Mouse (Mus musculus) midbrain, postnatal 0 days (tissue): ENCODE results near the gene Pitx1. TPM values are rescaled to one million over a fixed set of nuclear protein-coding genes. Genes with fewer than 3 reads are reported as not detected.

Experiments
- ATAC-seq: fragments of 200-750 bp; cut with Nextera tagmentation; 2 replicates; pipeline ENCODE4 v1.8.0; 2017; ENCODE audit warnings: moderate number of reproducible peaks, mild to moderate bottlenecking, moderate TSS enrichment, moderate library complexity; ENCODE audit not compliant: low FRiP score
- DNase-seq: peaks from one replicate; pipeline ENCODE4 v3.0.0-alpha.2; 2015; ENCODE audit warnings: low spot score
- H3K27ac ChIP-seq: fragments of 300-500 bp; sonication (generic); 2 replicates; pipeline ENCODE4 v1.5.1; 2014; ENCODE audit warnings: low read depth, mild to moderate bottlenecking, low read length, mixed read lengths
- H3K27me3 ChIP-seq: fragments of 300-500 bp; sonication (generic); 2 replicates; pipeline ENCODE4 v1.6.1; 2014; ENCODE audit warnings: low read length, control low read depth, mixed read lengths; ENCODE audit not compliant: insufficient read depth
- H3K36me3 ChIP-seq: fragments of 300-500 bp; sonication (generic); 2 replicates; pipeline ENCODE4 v1.6.1; 2014; ENCODE audit warnings: low read length, control low read depth, mixed read lengths; ENCODE audit not compliant: insufficient read depth
- H3K4me1 ChIP-seq: fragments of 300-500 bp; sonication (generic); 2 replicates; pipeline ENCODE4 v1.6.1; 2014; ENCODE audit warnings: mild to moderate bottlenecking, control low read depth, antibody characterized with exemption, low read length, mixed read lengths; ENCODE audit not compliant: insufficient read depth
- H3K4me2 ChIP-seq: fragments of 300-500 bp; sonication (generic); 2 replicates; pipeline ENCODE4 v1.6.1; 2014; ENCODE audit warnings: low read depth, mild to moderate bottlenecking, low read length, mixed read lengths; ENCODE audit not compliant: poor library complexity, severe bottlenecking
- H3K4me3 ChIP-seq: fragments of 300-500 bp; sonication (generic); 2 replicates; pipeline ENCODE4 v1.5.1; 2014; ENCODE audit warnings: low read depth, mild to moderate bottlenecking, low read length, moderate library complexity
- H3K9ac ChIP-seq: fragments of 300-500 bp; sonication (generic); replicated peaks from 2 replicates; pipeline ENCODE4 v1.6.1; 2014; ENCODE audit warnings: mild to moderate bottlenecking, low read length, moderate library complexity, mixed read lengths; ENCODE audit not compliant: poor library complexity, severe bottlenecking
- H3K9me3 ChIP-seq: fragments of 300-500 bp; sonication (generic); 2 replicates; pipeline ENCODE4 v1.6.1; 2016; ENCODE audit warnings: low read length, control low read depth
- CTCF ChIP-seq: IDR thresholded peaks from 2 replicates; pipeline ENCODE4 v1.5.1; 2016; ENCODE audit warnings: antibody characterized with exemption, mild to moderate bottlenecking
- whole genome bisulfite sequencing: fragments of 180-500 bp; shearing (Covaris S2); extraction: QIAGEN DNeasy Blood & Tissue Kit; methylation state at CpG from one replicate; pipeline ENCODE4 v1.1.7; 2014; 5-methylcytosine and 5-hydroxymethylcytosine counted together
- polyA plus RNA-seq: library from polyadenylated mRNA; unstranded; fragments of >200 nt; fragmentation: Nextera tagmentation; extraction: Ambion mirVana; gene quantifications from 2 replicates; pipeline ENCODE4 v1.2.1, GENCODE M21; 2015
- total RNA-seq: library from RNA; depleted of rRNA; stranded (reverse); fragments of >200 nt; gene quantifications from 2 replicates; pipeline ENCODE4 v1.2.3, GENCODE M21; 2014

The Pitx1 gene
- total and polyA plus RNA-seq, 2 experiments from 2014 or later = 1.9 to 2.2 TPM

- WGBS = 0% methylated on average over 32 of the region's 32 CpGs
- no peak for DNase-seq
- no peaks in the 10 kb centered on the region; the same call in 1 of the 2 replicates for H3K4me1 ChIP-seq
Measured at GRCm38 (mm10) chr13:55825245-55825681, 10.7 kb downstream of the Pitx1 start.

DNA sequence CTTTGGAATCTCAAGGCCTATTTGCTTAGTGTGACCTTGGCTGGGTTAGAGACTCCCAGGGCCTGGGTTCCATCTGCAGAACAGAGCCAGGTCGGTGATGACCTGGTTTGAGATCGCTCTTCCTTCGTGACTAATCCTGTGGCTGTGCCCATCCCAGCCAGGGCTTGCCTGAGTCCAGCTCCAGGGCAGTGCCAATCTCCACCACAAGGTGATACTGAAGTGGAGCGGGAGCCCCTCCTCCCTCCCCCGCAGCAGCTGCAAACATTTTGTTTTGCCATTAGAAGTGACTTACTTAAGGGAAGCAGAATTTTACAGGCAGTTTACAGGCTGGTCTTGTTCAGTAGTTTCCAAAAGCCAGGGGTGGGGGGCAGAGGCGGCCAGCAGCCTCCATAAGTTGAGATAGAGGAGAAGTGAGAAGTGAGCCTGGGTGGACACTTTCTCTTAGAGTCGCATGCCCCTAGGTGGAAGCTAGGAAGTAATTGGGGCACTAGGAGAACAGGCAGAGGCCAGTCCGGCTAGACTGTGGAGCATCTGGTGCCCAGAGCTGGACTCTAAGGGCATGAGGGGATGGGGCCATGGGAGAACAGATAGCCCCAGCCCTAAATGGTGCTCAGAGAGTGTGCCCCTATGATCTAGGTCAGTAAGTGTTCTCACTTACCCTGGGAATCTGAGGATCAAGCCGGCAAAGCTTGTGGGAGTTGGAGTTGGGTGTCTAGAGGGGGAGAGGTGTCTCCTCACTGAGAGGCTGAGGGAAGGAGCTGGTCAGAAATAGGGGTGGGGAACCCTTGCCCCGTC is 11.6 kb downstream of the Pitx1 start:
- DNase-seq (no peak), ATAC-seq (0 out of 2 replicates have a peak, but pooled peaks have one; percentile 29)
- no peak overlapping the region for H3K4me3 ChIP-seq
- TF ChIP-seq CTCF = peak; percentile 20; the same call in 1 of the 2 replicates
- no peaks in the 10 kb centered on the region for H3K4me1 ChIP-seq
- no peak overlapping the region for H3K27ac ChIP-seq
- H3K9me3 ChIP-seq = no peaks in the 10 kb centered on the region
- peaks cover 50% of the 10 kb centered on the region for H3K27me3 ChIP-seq
- H3K9ac ChIP-seq = no peak overlapping the region
- no peaks in the 10 kb centered on the region for H3K36me3 ChIP-seq
- WGBS = 19% methylated on average over 9 of the region's 10 CpGs
- H3K4me2 ChIP-seq = no peak overlapping the region

More at GRCm38 (mm10) chr13:55825245-55825681, 10.7 kb downstream of the Pitx1 start:
- Histone ChIP-seq H3K4me2 (no peak overlapping the region), H3K27ac (no peak overlapping the region), H3K36me3 (no peaks in the 10 kb centered on the region), H3K27me3 (peaks cover 56% of the 10 kb centered on the region), H3K9ac (no peak overlapping the region), H3K9me3 (no peaks in the 10 kb centered on the region), H3K4me3 (no peak overlapping the region)
- 0 out of 2 replicates have a peak, but pooled peaks have one; percentile 28 for ATAC-seq
- TF ChIP-seq CTCF = no peak

DNA sequence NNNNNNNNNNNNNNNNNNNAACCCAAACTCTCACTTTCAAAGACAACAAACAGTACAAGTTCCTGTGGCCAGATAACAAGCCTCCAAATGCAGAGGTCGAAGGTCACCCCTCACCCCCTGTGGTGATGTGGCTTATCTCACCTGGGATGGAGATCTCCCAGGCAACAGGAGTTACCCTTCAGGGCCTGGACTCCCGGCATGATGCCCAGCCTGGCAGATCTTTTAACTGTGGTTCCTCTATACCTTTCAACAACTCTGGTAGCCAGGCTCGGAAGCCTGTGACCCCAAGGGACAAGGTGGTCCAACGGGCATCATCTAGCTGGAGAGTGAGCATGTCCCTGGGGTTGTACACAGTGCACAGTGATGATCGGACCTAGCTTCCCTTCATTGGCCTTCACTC is 13.5 kb downstream of the Pitx1 start:
- Histone ChIP-seq H3K4me3 (no peak overlapping the region), H3K4me1 (no peaks in the 10 kb centered on the region), H3K9ac (no peak overlapping the region), H3K27me3 (peaks cover 34% of the 10 kb centered on the region), H3K4me2 (no peak overlapping the region), H3K27ac (no peak overlapping the region), H3K36me3 (no peaks in the 10 kb centered on the region), H3K9me3 (no peaks in the 10 kb centered on the region)
- TF ChIP-seq CTCF = no peak
- DNase-seq = no peak
- 65% methylated on average over 5 of the region's 5 CpGs for WGBS
- ATAC-seq = no peak

GRCm38 (mm10) chr13:55814834-55815233 is 21.2 kb downstream of the Pitx1 start:
- Histone ChIP-seq H3K27me3 (no peaks in the 10 kb centered on the region), H3K36me3 (no peaks in the 10 kb centered on the region), H3K4me1 (no peaks in the 10 kb centered on the region), H3K4me3 (no peak overlapping the region), H3K9ac (no peak overlapping the region), H3K27ac (no peak overlapping the region), H3K9me3 (no peaks in the 10 kb centered on the region), H3K4me2 (no peak overlapping the region)
- no peak for TF ChIP-seq CTCF
- WGBS = 85% methylated on average over 6 of the region's 6 CpGs
- ATAC-seq (no peak), DNase-seq (no peak)

DNA sequence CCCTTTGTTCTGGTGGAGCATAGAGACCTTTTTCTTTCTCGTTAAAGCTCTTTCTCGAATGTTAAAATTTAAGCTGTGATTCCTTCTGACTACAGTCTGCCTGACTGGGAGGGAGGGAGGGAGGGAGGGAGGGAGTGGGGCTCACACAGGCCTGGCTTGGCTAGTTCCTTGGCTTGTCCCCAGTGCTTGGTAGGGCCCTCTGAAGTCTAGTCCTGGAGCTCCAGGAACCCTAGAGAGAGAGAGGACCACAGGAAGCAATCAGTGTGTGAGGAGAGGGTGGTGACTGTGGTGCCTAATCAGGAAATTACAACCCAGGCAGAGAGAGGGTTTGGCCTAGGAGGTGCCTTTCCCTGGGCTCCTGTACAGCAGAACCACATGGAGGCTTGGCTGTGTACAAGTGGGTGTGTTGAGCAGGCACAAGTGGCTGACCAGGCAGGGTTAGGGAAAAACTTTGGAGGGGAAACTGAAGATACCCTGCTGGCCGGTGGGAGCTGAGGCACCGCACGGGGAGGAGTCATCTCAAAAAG is 22.4 kb downstream of the Pitx1 start:
- ATAC-seq = no peak
- TF ChIP-seq CTCF = no peak
- no peak for DNase-seq
- Histone ChIP-seq H3K9ac (no peak overlapping the region), H3K4me3 (no peak overlapping the region), H3K4me2 (no peak overlapping the region), H3K9me3 (no peaks in the 10 kb centered on the region), H3K36me3 (no peaks in the 10 kb centered on the region), H3K4me1 (no peaks in the 10 kb centered on the region), H3K27me3 (no peaks in the 10 kb centered on the region), H3K27ac (no peak overlapping the region)
- WGBS = 67% methylated on average over 5 of the region's 5 CpGs

DNA sequence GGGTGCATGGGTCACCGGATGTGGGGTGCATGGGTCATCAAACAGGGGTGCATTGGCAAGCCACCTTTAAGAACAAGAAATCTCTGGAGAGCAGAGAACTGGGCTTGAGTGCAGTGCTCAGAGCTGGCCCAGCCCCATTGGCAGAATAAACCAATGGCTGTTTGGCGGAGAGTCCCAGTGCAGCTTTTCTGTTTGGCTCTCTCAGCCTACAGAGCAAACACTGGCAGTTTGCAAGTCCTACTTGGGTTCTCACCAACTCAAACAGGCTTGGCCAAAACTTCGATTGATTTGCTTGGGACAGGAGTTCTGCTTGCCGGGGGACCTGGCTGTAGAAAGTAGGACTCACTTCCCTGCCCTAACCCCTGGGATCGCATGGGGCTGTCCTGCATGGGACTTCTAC is 25.0 kb downstream of the Pitx1 start:
- Histone ChIP-seq H3K36me3 (no peaks in the 10 kb centered on the region), H3K4me2 (no peak overlapping the region), H3K9ac (no peak overlapping the region), H3K27ac (no peak overlapping the region), H3K4me1 (no peaks in the 10 kb centered on the region), H3K27me3 (no peaks in the 10 kb centered on the region), H3K4me3 (no peak overlapping the region), H3K9me3 (no peaks in the 10 kb centered on the region)
- ATAC-seq = no peak
- WGBS = 75% methylated on average over 5 of the region's 5 CpGs
- no peak for DNase-seq
- TF ChIP-seq CTCF = no peak
